Comparison of ENCODE assay signal across 14 mouse cellular contexts in the genomic region with DNA sequence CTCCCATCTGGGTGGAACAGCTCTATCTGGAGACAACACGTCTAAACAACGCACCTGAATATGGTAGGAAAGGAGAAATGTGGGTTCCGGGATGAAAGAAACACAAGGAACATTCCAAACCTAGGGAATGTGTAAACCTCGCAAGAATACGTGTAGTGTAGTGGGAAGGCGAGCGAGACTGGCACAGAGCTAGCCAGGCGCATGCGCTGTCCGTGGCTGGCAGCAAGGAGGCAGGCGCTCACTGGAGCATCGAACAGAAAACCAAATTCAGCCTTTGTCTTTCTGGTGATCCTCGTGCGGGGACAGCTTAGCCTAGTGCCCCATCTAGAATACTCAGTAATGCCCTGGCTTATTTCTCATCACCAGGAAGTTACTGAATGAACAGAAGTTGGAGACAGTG. TPM values are rescaled to one million over a fixed set of nuclear protein-coding genes. Genes with fewer than 3 reads are reported as not detected.
A peak's percentile ranks its signal among the peaks of the same experiment; 100 is the strongest.
DNase-seq lines count a peak whose midpoint lies in the region; ATAC-seq and TF ChIP-seq lines count a peak whose summit lies in the region.
"Had no signal": no experiment of that assay in that cellular context is flagged by ENCODE, and none has a peak within 500 bp of the region (broad histone marks: within the 10 kb centered on the region; RNA-seq: fewer than 3 reads in every experiment).

No protein-coding gene starts in this region.

- H3K9ac ChIP-seq in liver, embryonic 11.5 days (ENCODE audit: low read depth, low read length) = no peak overlapping the region
- no peak overlapping the region for H3K9ac ChIP-seq in liver, embryonic 12.5 days
- no peak overlapping the region for H3K9ac ChIP-seq in intestine, postnatal 0 days (ENCODE audit: low read depth, low read length)
- H3K9ac ChIP-seq: limb, embryonic 13.5 days; stomach, embryonic 15.5 days had no signal

- peaks cover 7% of the 10 kb centered on the region; the same call in 1 of the 2 replicates for H3K4me1 ChIP-seq in liver, embryonic 11.5 days (replicated peaks; ENCODE audit: control insufficient read depth, insufficient read depth, low read length)
- peaks cover 13% of the 10 kb centered on the region for H3K4me1 ChIP-seq in liver, embryonic 12.5 days
- no peaks in the 10 kb centered on the region for H3K4me1 ChIP-seq in intestine, postnatal 0 days (replicated peaks; ENCODE audit: control insufficient read depth, insufficient read depth, low read length)
- H3K4me1 ChIP-seq: limb, embryonic 13.5 days; stomach, embryonic 15.5 days had no signal

- H3K9me3 ChIP-seq in liver, embryonic 11.5 days (ENCODE audit: control insufficient read depth, low read length) = no peaks in the 10 kb centered on the region
- H3K9me3 ChIP-seq in liver, embryonic 12.5 days (replicated peaks) = no peaks in the 10 kb centered on the region
- no peaks in the 10 kb centered on the region for H3K9me3 ChIP-seq in intestine, postnatal 0 days (ENCODE audit: control insufficient read depth)
- H3K9me3 ChIP-seq: limb, embryonic 13.5 days; stomach, embryonic 15.5 days had no signal

- H3K4me2 ChIP-seq in liver, embryonic 11.5 days = 0 out of 2 replicates have a peak overlapping the region, but pooled peaks have one; percentile 16
- H3K4me2 ChIP-seq in liver, embryonic 12.5 days = no peak overlapping the region
- no peak overlapping the region for H3K4me2 ChIP-seq in intestine, postnatal 0 days (replicated peaks; ENCODE audit: low read depth)
- H3K4me2 ChIP-seq: heart, embryonic 11.5 days; limb, embryonic 13.5 days; stomach, embryonic 15.5 days had no signal

- ATAC-seq in cerebellum, adult (ENCODE audit: insufficient number of reproducible peaks, low FRiP score, low TSS enrichment) = no peak
- no peak for ATAC-seq in liver, embryonic 11.5 days (replicated peaks; ENCODE audit: low FRiP score)
- ATAC-seq in liver, embryonic 12.5 days = no peak
- ATAC-seq in intestine, postnatal 0 days = no peak

- peak; percentile 41 to 52 for DNase-seq in cerebellum, postnatal 10 days
- DNase-seq in liver, embryonic 11.5 days (ENCODE audit: low spot score) = no peak
- peak; percentile 6 for DNase-seq in thymus, postnatal 25 days
- DNase-seq in thymus, adult 18-20 months = no peak
- no peak for DNase-seq in spleen, adult 18-20 months

- 73% methylated on average over 14 of the region's 14 CpGs for WGBS in liver, embryonic 11.5 days
- WGBS in liver, embryonic 12.5 days (ENCODE audit: insufficient replicate concordance) = 67% methylated on average over 14 of the region's 14 CpGs
- 80% methylated on average over 14 of the region's 14 CpGs for WGBS in intestine, postnatal 0 days

- H3K27me3 ChIP-seq in liver, embryonic 11.5 days (replicated peaks; ENCODE audit: control insufficient read depth, insufficient read depth, low read length) = no peaks in the 10 kb centered on the region
- H3K27me3 ChIP-seq in liver, embryonic 12.5 days (replicated peaks) = no peaks in the 10 kb centered on the region
- H3K27me3 ChIP-seq in intestine, postnatal 0 days (replicated peaks; ENCODE audit: control insufficient read depth, insufficient read depth, low read length) = no peaks in the 10 kb centered on the region
- H3K27me3 ChIP-seq: stomach, embryonic 15.5 days had no signal

- no peaks in the 10 kb centered on the region for H3K36me3 ChIP-seq in liver, embryonic 11.5 days (ENCODE audit: control insufficient read depth, insufficient read depth, low read length)
- no peaks in the 10 kb centered on the region for H3K36me3 ChIP-seq in liver, embryonic 12.5 days
- H3K36me3 ChIP-seq in intestine, postnatal 0 days (ENCODE audit: control insufficient read depth, insufficient read depth) = no peaks in the 10 kb centered on the region
- H3K36me3 ChIP-seq: limb, embryonic 13.5 days; stomach, embryonic 15.5 days had no signal

- no peak for TF ChIP-seq CTCF in intestine, postnatal 0 days (IDR thresholded peaks at IDR 0.05; ENCODE audit: low read depth)

- H3K27ac ChIP-seq in liver, embryonic 11.5 days (ENCODE audit: low read depth, low read length) = no peak overlapping the region
- H3K27ac ChIP-seq in liver, embryonic 12.5 days = no peak overlapping the region; the same call in 1 of the 2 replicates
- no peak overlapping the region for H3K27ac ChIP-seq in intestine, postnatal 0 days (ENCODE audit: low read depth, low read length)
- H3K27ac ChIP-seq: limb, embryonic 13.5 days; macrophage; stomach, embryonic 15.5 days had no signal

- H3K4me3 ChIP-seq in liver, embryonic 11.5 days (ENCODE audit: low read depth, low read length) = no peak overlapping the region
- no peak overlapping the region for H3K4me3 ChIP-seq in liver, embryonic 12.5 days
- H3K4me3 ChIP-seq in intestine, postnatal 0 days (ENCODE audit: low read depth, low read length) = no peak overlapping the region
- H3K4me3 ChIP-seq: limb, embryonic 13.5 days; stomach, embryonic 15.5 days had no signal

RNA-seq across cellular contexts. Expression of a gene that starts 23.2 kb away (rescaled TPM):
- polyA plus RNA-seq in liver, embryonic 11.5 days (2014; fragmentation: Nextera tagmentation; extraction: Ambion mirVana) = 56.3 and 65.6 TPM in 2 replicates
- polyA plus RNA-seq in liver, embryonic 12.5 days (2016; fragmentation: Nextera tagmentation; extraction: Ambion mirVana) = 40.8 and 42.9 TPM in 2 replicates
- polyA plus RNA-seq in intestine, postnatal 0 days (2015; fragmentation: Nextera tagmentation; extraction: Ambion mirVana) = 1.1 and 1.5 TPM in 2 replicates
- polyA plus RNA-seq: forebrain, embryonic 11.5 days; hindbrain, embryonic 11.5 days; macrophage had no signal

Comparison
In these comparisons a context has a peak if more than half of its experiments do, and no peak if none do; other contexts are left out.
1. DNase-seq: peak in cerebellum, postnatal 10 days (2 of 2) and thymus, postnatal 25 days (single experiment); none in liver, embryonic 11.5 days (single experiment), thymus, adult 18-20 months (0 of 2) and spleen, adult 18-20 months (0 of 2).
2. RNA of a gene that starts 23.2 kb away (polyA plus RNA-seq): 56.3 to 65.6 TPM in liver, embryonic 11.5 days and 40.8 to 42.9 TPM in liver, embryonic 12.5 days; 1.1 to 1.5 TPM in intestine, postnatal 0 days; every median in the first group is over 10 times any median in the second.